Mouse (Mus musculus): Measurements from ENCODE around the gene Csrp3. TPM values are rescaled to one million over a fixed set of nuclear protein-coding genes. Genes with fewer than 3 reads are reported as not detected.

Gene Csrp3
- total RNA-seq, 1 experiment from 2014 or later = not detected

GRCm38 (mm10) chr7:48784773-48785523 lies 62.9 kb downstream of the Csrp3 start:
- no peak for ATAC-seq (ENCODE audit: extremely low read depth, insufficient number of reproducible peaks, low FRiP score, poor library complexity, severe bottlenecking)

GRCm38 (mm10) chr7:48782432-48782831 lies 65.4 kb downstream of the Csrp3 start:
- ATAC-seq (ENCODE audit: extremely low read depth, insufficient number of reproducible peaks, low FRiP score, poor library complexity, severe bottlenecking) = no peak

Other genes with a start within 250 kb of the Csrp3 start
- gene Mrgprb3, start 204.2 kb downstream of the Csrp3 start, total RNA-seq (2017) = not detected in 2 replicates
- 24.6 and 25.9 TPM in 2 replicates for gene Zdhhc13, start 59.0 kb downstream of the Csrp3 start, total RNA-seq (2017)
- 2.0 and 3.6 TPM in 2 replicates for gene E2f8, start 33.6 kb upstream of the Csrp3 start, total RNA-seq (2017)
- gene Nav2, start 60.7 kb upstream of the Csrp3 start, total RNA-seq (2017) = 2.3 and 3.1 TPM in 2 replicates

Data from neutrophil, adult 5-6 weeks (primary cell).